Mouse (Mus musculus) neural tube, embryonic 13.5 days (tissue): ENCODE data around the gene Osbpl7. TPM values are rescaled to one million over a fixed set of nuclear protein-coding genes. Genes with fewer than 3 reads are reported as not detected.
A peak's percentile ranks its signal among the peaks of the same experiment; 100 is the strongest.

ENCODE experiments used
- ATAC-seq: fragments of 200-750 bp; cut with Nextera tagmentation; 2 replicates; pipeline ENCODE4 v1.8.0; 2017; ENCODE audit warnings: low read depth, mild to moderate bottlenecking, moderate TSS enrichment, moderate library complexity
- H3K27ac ChIP-seq: fragments of 300-500 bp; sonication (generic); replicated peaks from 2 replicates; pipeline ENCODE4 v1.5.1; 2015; ENCODE audit warnings: moderate library complexity, mild to moderate bottlenecking, inconsistent platforms
- H3K27me3 ChIP-seq: fragments of 300-500 bp; sonication (generic); 2 replicates; pipeline ENCODE4 v1.6.1; 2015; ENCODE audit warnings: mild to moderate bottlenecking, inconsistent platforms
- H3K36me3 ChIP-seq: fragments of 300-500 bp; sonication (generic); 2 replicates; pipeline ENCODE4 v1.6.1; 2015; ENCODE audit warnings: mild to moderate bottlenecking, inconsistent platforms
- H3K4me1 ChIP-seq: fragments of 300-500 bp; sonication (generic); replicated peaks from 2 replicates; pipeline ENCODE4 v1.6.1; 2015; ENCODE audit warnings: inconsistent platforms
- H3K4me2 ChIP-seq: fragments of 300-500 bp; sonication (generic); 2 replicates; pipeline ENCODE4 v1.6.1; 2015; ENCODE audit warnings: inconsistent platforms, mild to moderate bottlenecking, moderate library complexity
- H3K4me3 ChIP-seq: fragments of 300-500 bp; sonication (generic); 2 replicates; pipeline ENCODE4 v1.5.1; 2015; ENCODE audit warnings: mild to moderate bottlenecking, inconsistent platforms
- H3K9ac ChIP-seq: fragments of 300-500 bp; sonication (generic); 2 replicates; pipeline ENCODE4 v1.6.1; 2015; ENCODE audit warnings: moderate library complexity, mild to moderate bottlenecking, inconsistent platforms
- H3K9me3 ChIP-seq: fragments of 300-500 bp; sonication (generic); 2 replicates; pipeline ENCODE4 v1.6.1; 2016; ENCODE audit warnings: inconsistent platforms
- WGBS: fragments of 180-500 bp; shearing (Covaris S2); methylation state at CpG from one replicate; pipeline ENCODE4 v1.1.7; 2015; 5-methylcytosine and 5-hydroxymethylcytosine counted together
- polyA plus RNA-seq: library from polyadenylated mRNA; unstranded; fragments of >200 nt; fragmentation: Nextera tagmentation; extraction: Ambion mirVana; gene quantifications from 2 replicates; pipeline ENCODE4 v1.2.1, GENCODE M21; 2015

The Osbpl7 gene
- polyA plus RNA-seq = 9.2 and 11.0 TPM in 2 replicates

- H3K27ac ChIP-seq = peak within 1 kb of the TSS; percentile 69
- peak; percentile 82 for ATAC-seq
- H3K27me3 ChIP-seq = no peaks in the 10 kb centered on the region
- H3K4me1 ChIP-seq = peaks cover 27% of the 10 kb centered on the region
- H3K9me3 ChIP-seq = no peaks in the 10 kb centered on the region
- peaks cover 54% of the 10 kb centered on the region for H3K36me3 ChIP-seq
- peak within 1 kb of the TSS; percentile 92 for H3K9ac ChIP-seq
- H3K4me3 ChIP-seq = peak within 1 kb of the TSS; percentile 79
- 6% methylated on average over 18 of the region's 18 CpGs for WGBS
- peak within 1 kb of the TSS; percentile 98 for H3K4me2 ChIP-seq
Measured at GRCm38 (mm10) chr11:97050216-97050943, at the start of gene Osbpl7. Gene Osbpl7, plus strand, starts transcription at chr11:97050628.

GRCm38 (mm10) chr11:97003170-97003569, 47.3 kb upstream of the Osbpl7 start:
- Histone ChIP-seq H3K36me3 (no peaks in the 10 kb centered on the region), H3K9ac (no peak overlapping the region), H3K27ac (no peak overlapping the region), H3K4me3 (no peak overlapping the region), H3K4me1 (no peaks in the 10 kb centered on the region), H3K9me3 (no peaks in the 10 kb centered on the region), H3K4me2 (no peak overlapping the region), H3K27me3 (peaks cover 43% of the 10 kb centered on the region)
- ATAC-seq = no peak
- WGBS = 36% methylated on average over 5 of the region's 5 CpGs

GRCm38 (mm10) chr11:97007093-97007794, 43.2 kb upstream of the Osbpl7 start:
- H3K27ac ChIP-seq = no peak overlapping the region
- 75% methylated on average over 9 of the region's 9 CpGs for WGBS
- no peak overlapping the region for H3K4me3 ChIP-seq
- H3K9ac ChIP-seq = no peak overlapping the region
- ATAC-seq = no peak
- H3K27me3 ChIP-seq = peaks cover 59% of the 10 kb centered on the region
- no peaks in the 10 kb centered on the region for H3K9me3 ChIP-seq
- H3K4me2 ChIP-seq = no peak overlapping the region
- no peaks in the 10 kb centered on the region for H3K4me1 ChIP-seq
- no peaks in the 10 kb centered on the region for H3K36me3 ChIP-seq

DNA sequence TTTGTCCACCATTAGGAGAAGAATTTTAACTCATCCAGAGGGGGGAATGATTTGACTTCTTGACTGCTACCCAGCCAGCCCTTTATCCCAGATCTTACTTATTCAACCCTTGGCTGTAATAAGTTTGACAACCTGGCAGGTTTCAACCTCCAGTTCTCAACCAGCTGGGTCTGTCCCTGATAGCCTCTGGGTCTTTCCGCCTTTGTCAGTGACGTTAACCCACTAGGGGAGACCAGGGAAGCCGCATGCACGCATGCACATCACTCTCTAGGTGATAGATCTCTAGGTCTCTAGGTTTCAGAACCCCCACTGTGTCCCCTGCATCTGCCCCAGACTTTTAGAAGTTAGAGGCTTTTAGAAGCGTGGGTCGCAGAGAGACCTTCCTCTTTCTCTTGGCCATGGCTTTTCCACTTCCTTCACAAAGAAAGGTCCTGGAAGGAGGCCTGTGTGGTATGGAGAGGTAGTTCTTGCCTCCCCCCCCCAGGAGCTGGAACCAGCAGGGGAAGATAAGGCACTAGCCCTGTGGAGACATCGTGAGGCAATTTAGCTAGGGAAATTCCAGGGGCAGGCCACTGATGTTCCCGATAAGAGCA, 41.1 kb upstream of the Osbpl7 start:
- Histone ChIP-seq H3K27ac (no peak overlapping the region), H3K4me3 (no peak overlapping the region), H3K9me3 (no peaks in the 10 kb centered on the region), H3K4me2 (no peak overlapping the region), H3K27me3 (peaks cover 69% of the 10 kb centered on the region), H3K9ac (no peak overlapping the region), H3K4me1 (no peaks in the 10 kb centered on the region), H3K36me3 (no peaks in the 10 kb centered on the region)
- no peak for ATAC-seq
- WGBS = 58% methylated on average over 8 of the region's 8 CpGs

- H3K4me3 ChIP-seq = no peak within 1 kb of the TSS
- ATAC-seq = no peak
- 48% methylated on average over 8 of the region's 8 CpGs for WGBS
- H3K9ac ChIP-seq = 0 out of 2 replicates have a peak within 1 kb of the TSS, but pooled peaks have one; percentile 17
- H3K27me3 ChIP-seq = peaks cover 95% of the 10 kb centered on the region
- H3K27ac ChIP-seq = no peak within 1 kb of the TSS
- no peaks in the 10 kb centered on the region for H3K9me3 ChIP-seq
- H3K4me1 ChIP-seq = peaks cover 4% of the 10 kb centered on the region; the same call in 1 of the 2 replicates
- H3K36me3 ChIP-seq = no peaks in the 10 kb centered on the region
- H3K4me2 ChIP-seq = no peak within 1 kb of the TSS
Measured at GRCm38 (mm10) chr11:97013121-97013670, 37.2 kb upstream of the Osbpl7 start, which contains the start of gene Sp6. Gene Sp6, plus strand, starts transcription at chr11:97013394.

DNA sequence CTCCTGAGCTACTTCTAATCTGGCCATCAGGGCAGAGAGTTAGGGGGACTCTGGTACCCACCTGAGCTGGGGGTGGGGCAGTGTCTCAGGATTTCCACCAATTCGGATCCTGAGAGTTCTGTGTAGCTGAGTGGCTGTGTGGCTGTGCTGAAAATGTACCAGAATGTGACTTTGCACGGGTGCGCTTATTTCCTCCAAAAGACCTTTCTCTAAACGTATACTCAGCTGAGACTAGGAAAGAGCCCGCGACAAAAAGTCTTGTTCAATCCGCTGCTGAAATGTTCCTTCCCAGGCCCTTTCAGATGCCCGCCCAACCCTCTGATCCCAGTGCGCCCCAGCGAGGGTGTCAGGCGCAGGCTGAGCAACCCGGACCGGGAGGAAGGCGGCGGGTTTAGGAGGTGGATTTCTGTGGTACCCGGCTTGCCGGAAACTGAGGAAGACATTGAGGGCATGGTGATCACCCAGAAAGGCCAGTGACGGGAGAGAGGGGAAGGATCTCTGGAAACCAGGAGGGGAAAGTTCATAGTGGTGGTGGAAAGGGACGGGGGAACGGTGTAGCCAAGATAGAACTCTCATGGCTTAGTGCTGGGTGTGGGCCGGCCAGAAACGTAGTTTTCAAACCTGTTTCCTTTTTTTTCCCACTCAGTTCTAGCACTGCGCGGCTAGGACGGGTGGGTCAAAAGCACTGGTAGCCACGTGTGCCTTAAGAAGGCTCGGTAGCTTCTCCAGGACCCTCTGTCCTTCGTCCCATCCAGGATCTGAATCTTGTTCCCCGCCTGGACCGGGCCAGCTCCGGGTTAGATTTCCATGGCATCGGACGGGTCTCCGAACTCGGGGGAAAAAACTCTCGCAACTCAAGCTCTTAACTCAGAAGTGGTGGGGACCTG, 32.5 kb upstream of the Osbpl7 start:
- no peaks in the 10 kb centered on the region for H3K36me3 ChIP-seq
- H3K27ac ChIP-seq = no peak overlapping the region
- H3K4me2 ChIP-seq = peak overlapping the region; percentile 50

DNA sequence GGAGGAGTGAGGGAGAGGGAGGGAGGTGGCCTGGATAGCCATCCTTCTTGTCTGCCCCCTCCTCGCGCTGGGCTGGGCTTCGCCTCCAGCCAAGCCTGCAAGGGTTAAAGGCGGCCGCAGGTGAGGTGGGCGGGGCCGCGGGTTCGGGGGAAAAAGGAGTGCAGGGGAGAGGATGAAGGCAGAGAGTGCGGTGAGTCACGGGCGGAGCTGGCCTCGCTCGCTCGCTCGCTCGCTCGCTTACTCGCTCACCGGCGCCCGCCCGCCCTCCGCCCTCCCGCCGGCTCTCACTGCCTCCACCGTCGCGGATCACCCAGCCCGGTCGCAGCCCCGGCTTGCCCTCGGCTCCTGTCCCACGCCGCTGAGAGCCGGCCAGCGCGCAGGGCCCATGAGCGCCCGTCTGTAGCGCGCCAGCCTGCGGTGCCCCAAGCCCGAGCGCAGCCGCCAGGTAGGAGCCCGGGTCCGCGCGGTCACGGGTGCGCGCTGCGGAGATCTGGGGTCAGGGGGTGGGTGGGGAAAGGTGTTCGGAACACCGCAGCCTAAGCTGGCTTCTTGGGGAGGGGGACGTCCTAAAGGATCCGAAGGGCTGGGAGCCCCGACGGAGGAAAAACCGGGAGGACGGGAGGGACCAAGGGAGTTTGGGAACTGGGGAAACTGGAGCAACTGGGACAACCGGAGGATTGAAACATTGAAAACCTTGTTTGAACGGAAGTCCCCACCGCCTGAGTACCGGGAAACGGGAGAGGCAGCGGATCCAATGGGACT, 31.7 kb upstream of the Osbpl7 start:
- no peaks in the 10 kb centered on the region for H3K9me3 ChIP-seq
- peaks cover 33% of the 10 kb centered on the region for H3K4me1 ChIP-seq
- peak overlapping the region; percentile 31 for H3K4me3 ChIP-seq
- no peaks in the 10 kb centered on the region for H3K36me3 ChIP-seq
- H3K4me2 ChIP-seq = peak overlapping the region; percentile 50
- H3K9ac ChIP-seq = peak overlapping the region; percentile 34; the same call in 1 of the 2 replicates
- peaks cover 96% of the 10 kb centered on the region for H3K27me3 ChIP-seq
- ATAC-seq = no peak
- H3K27ac ChIP-seq = no peak overlapping the region
- WGBS = under 1% methylated on average over 62 of the region's 68 CpGs

More for the DNA sequence above, 32.5 kb upstream of the Osbpl7 start:
- Histone ChIP-seq H3K9ac (peak overlapping the region; percentile 34; the same call in 1 of the 2 replicates), H3K4me1 (peaks cover 33% of the 10 kb centered on the region), H3K27me3 (peaks cover 96% of the 10 kb centered on the region), H3K9me3 (no peaks in the 10 kb centered on the region), H3K4me3 (peak overlapping the region; percentile 31)
- WGBS = under 1% methylated on average over 35 of the region's 36 CpGs
- no peak for ATAC-seq

GRCm38 (mm10) chr11:97019345-97019708, 31.1 kb upstream of the Osbpl7 start:
- WGBS = 1% methylated on average over 13 of the region's 13 CpGs
- Histone ChIP-seq H3K27ac (no peak overlapping the region), H3K4me2 (no peak overlapping the region), H3K36me3 (no peaks in the 10 kb centered on the region), H3K9me3 (no peaks in the 10 kb centered on the region), H3K4me1 (peaks cover 33% of the 10 kb centered on the region), H3K27me3 (peaks cover 96% of the 10 kb centered on the region), H3K4me3 (0 out of 2 replicates have a peak overlapping the region, but pooled peaks have one; percentile 31), H3K9ac (no peak overlapping the region)
- no peak; the same call in 1 of the 2 replicates for ATAC-seq

DNA sequence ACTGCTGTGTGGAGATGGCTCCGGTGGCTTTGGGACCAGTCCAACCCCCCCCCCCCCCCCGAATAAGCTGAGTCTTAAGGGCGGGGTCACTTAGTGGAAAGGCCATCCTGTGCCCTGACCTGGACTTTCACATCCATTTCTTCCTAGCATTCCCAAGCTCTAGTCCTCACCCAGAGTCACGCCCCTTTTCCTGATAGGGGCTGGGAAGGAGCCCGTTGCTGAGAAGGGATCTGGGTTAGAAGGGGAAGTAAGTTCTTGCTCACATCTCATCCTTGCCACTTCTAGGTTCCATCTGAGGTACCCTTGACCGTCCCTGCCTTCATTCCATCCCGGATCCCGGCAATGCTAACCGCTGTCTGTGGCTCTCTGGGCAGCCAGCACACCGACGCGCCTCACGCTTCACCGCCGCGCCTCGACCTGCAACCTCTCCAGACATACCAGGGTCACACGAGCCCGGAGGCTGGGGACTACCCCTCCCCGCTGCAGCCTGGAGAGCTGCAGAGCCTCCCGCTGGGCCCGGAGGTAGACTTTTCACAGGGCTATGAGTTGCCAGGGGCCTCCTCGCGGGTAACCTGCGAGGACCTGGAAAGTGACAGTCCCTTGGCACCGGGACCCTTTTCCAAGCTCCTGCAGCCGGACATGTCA, 29.2 kb upstream of the Osbpl7 start:
- H3K27me3 ChIP-seq = peaks cover 89% of the 10 kb centered on the region

GRCm38 (mm10) chr11:97021873-97022484, 28.4 kb upstream of the Osbpl7 start:
- Histone ChIP-seq H3K4me1 (peaks cover 39% of the 10 kb centered on the region), H3K27me3 (peaks cover 81% of the 10 kb centered on the region), H3K27ac (no peak overlapping the region), H3K9ac (peak overlapping the region; percentile 70), H3K9me3 (no peaks in the 10 kb centered on the region), H3K4me2 (peak overlapping the region; percentile 73), H3K36me3 (no peaks in the 10 kb centered on the region), H3K4me3 (peak overlapping the region; percentile 50)
- 0 out of 2 replicates have a peak, but pooled peaks have one; percentile 41 for ATAC-seq
- 1% methylated on average over 50 of the region's 50 CpGs for WGBS

More for the DNA sequence above, 29.2 kb upstream of the Osbpl7 start:
- peak overlapping the region; percentile 73 for H3K4me2 ChIP-seq
- H3K9ac ChIP-seq = no peak overlapping the region
- WGBS = 2% methylated on average over 27 of the region's 27 CpGs
- H3K4me1 ChIP-seq = peaks cover 39% of the 10 kb centered on the region
- H3K4me3 ChIP-seq = peak overlapping the region; percentile 50
- 0 out of 2 replicates have a peak, but pooled peaks have one; percentile 33 for ATAC-seq
- H3K9me3 ChIP-seq = no peaks in the 10 kb centered on the region
- H3K36me3 ChIP-seq = no peaks in the 10 kb centered on the region
- no peak overlapping the region for H3K27ac ChIP-seq
